Mouse (Mus musculus) heart, adult 2 months (tissue): ENCODE data around the gene Prnd. TPM values are rescaled to one million over a fixed set of nuclear protein-coding genes. Genes with fewer than 3 reads are reported as not detected.

Experiments
- DNase-seq, 2 experiments: peaks; one replicate each; pipeline ENCODE4 v3.0.0; 2021
- H3K27ac ChIP-seq: fragments of 200-600 bp; 2 replicates; pipeline ENCODE4 v1.8.1; 2022
- H3K27me3 ChIP-seq: fragments of 200-500 bp; 2 replicates; pipeline ENCODE4 v1.6.1; 2012; ENCODE audit warnings: mild to moderate bottlenecking, low read length, inconsistent platforms, mixed read lengths; ENCODE audit not compliant: control insufficient read depth, insufficient read depth
- H3K36me3 ChIP-seq: fragments of 200-500 bp; 2 replicates; pipeline ENCODE4 v1.6.1; 2012; ENCODE audit warnings: low read length, inconsistent platforms; ENCODE audit not compliant: control insufficient read depth, insufficient read depth
- H3K4me1 ChIP-seq: fragments of 200-500 bp; 2 replicates; pipeline ENCODE4 v1.6.1; 2011; ENCODE audit warnings: low read length; ENCODE audit not compliant: control insufficient read depth, insufficient read depth
- H3K4me3 ChIP-seq: fragments of 200-600 bp; 2 replicates; pipeline ENCODE4 v1.8.1; 2022
- H3K79me2 ChIP-seq: fragments of 200-500 bp; replicated peaks from 2 replicates; pipeline ENCODE4 v1.6.1; 2012; ENCODE audit warnings: mild to moderate bottlenecking, inconsistent platforms, low read length, moderate library complexity, mixed read lengths; ENCODE audit not compliant: control insufficient read depth, insufficient read depth
- H3K9ac ChIP-seq: fragments of 200-500 bp; 2 replicates; pipeline ENCODE4 v1.6.1; 2012; ENCODE audit warnings: low read depth, mild to moderate bottlenecking, control low read depth, inconsistent platforms, low read length, mixed read lengths
- CTCF ChIP-seq: fragments of 200-600 bp; IDR thresholded peaks from 2 replicates; pipeline ENCODE4 v1.8.1; 2022; ENCODE audit warnings: antibody characterized with exemption, mild to moderate bottlenecking, moderate library complexity
- EP300 ChIP-seq: fragments of 200-500 bp; IDR thresholded peaks from 2 replicates; pipeline ENCODE4 v1.6.1; 2011; ENCODE audit warnings: low read depth, low read length, control low read depth; ENCODE audit not compliant: insufficient read depth
- POLR2A ChIP-seq: fragments of 200-500 bp; IDR thresholded peaks from 2 replicates; pipeline ENCODE4 v1.6.1; 2011; ENCODE audit warnings: mild to moderate bottlenecking, low read depth, low read length, control low read depth; ENCODE audit not compliant: insufficient read depth
- WGBS: fragments of 180-500 bp; shearing (Covaris S2); methylation state at CpG from one replicate; pipeline ENCODE4 v1.1.7; 2018; 5-methylcytosine and 5-hydroxymethylcytosine counted together
- intact Hi-C: fragments of 180-260 bp; cut with DNase I; formaldehyde crosslinking; loops from one replicate; pipeline ENCODE4 v1.15.1; 2025
- polyA plus RNA-seq: library from polyadenylated mRNA; depleted of rRNA; stranded (reverse); fragments of >200 nt; gene quantifications from 2 replicates; pipeline ENCODE4 v1.2.3, GENCODE M21; 2012
- total RNA-seq, 2 experiments: library from RNA; stranded (reverse); gene quantifications; 2 replicates each; pipeline ENCODE4 v1.2.3; 2021

Gene Prnd
- total and polyA plus RNA-seq, 3 experiments: 0.65 to 3.8 (median 1.2) TPM

GRCm38 (mm10) chr2:131992487-131992886 is 41.8 kb downstream of the Prnd start:
- H3K9ac ChIP-seq: no peak overlapping the region
- 75% methylated on average over 2 of the region's 2 CpGs for WGBS
- TF ChIP-seq CTCF (no peak), EP300 (no peak), POLR2A (no peak)
- peaks cover 6% of the 10 kb centered on the region for H3K4me1 ChIP-seq
- intact Hi-C loops: no loop called here
- H3K79me2 ChIP-seq: no peaks in the 10 kb centered on the region
- DNase-seq: no peak
- no peak overlapping the region for H3K27ac ChIP-seq
- H3K36me3 ChIP-seq: no peaks in the 10 kb centered on the region
- no peaks in the 10 kb centered on the region for H3K27me3 ChIP-seq
- no peak overlapping the region for H3K4me3 ChIP-seq

GRCm38 (mm10) chr2:131993151-131993550 is 42.5 kb downstream of the Prnd start:
- H3K36me3 ChIP-seq: no peaks in the 10 kb centered on the region
- H3K4me3 ChIP-seq: no peak overlapping the region
- no peak overlapping the region for H3K27ac ChIP-seq
- peaks cover 5% of the 10 kb centered on the region for H3K4me1 ChIP-seq
- TF ChIP-seq POLR2A: no peak
- TF ChIP-seq CTCF: no peak
- TF ChIP-seq EP300: no peak
- intact Hi-C loops: no loop called here
- H3K27me3 ChIP-seq: no peaks in the 10 kb centered on the region
- 85% methylated on average over 4 of the region's 4 CpGs for WGBS
- no peak for DNase-seq
- no peak overlapping the region for H3K9ac ChIP-seq
- H3K79me2 ChIP-seq: no peaks in the 10 kb centered on the region

- 67% methylated on average over 14 of the region's 14 CpGs for WGBS
- no peak for DNase-seq
- no peaks in the 10 kb centered on the region for H3K79me2 ChIP-seq
- H3K36me3 ChIP-seq: no peaks in the 10 kb centered on the region
- TF ChIP-seq CTCF (no peak), EP300 (no peak), POLR2A (no peak)
- intact Hi-C loops: no loop called here
- peaks cover 3% of the 10 kb centered on the region; the same call in 1 of the 2 replicates for H3K4me1 ChIP-seq
- H3K27ac ChIP-seq: no peak overlapping the region
- H3K9ac ChIP-seq: no peak overlapping the region
- H3K27me3 ChIP-seq: no peaks in the 10 kb centered on the region
- H3K4me3 ChIP-seq: no peak overlapping the region
These were observed 43.0 kb downstream of the Prnd start for GRCm38 (mm10) chr2:131993563-131994088.

GRCm38 (mm10) chr2:131994971-131995370 is 44.3 kb downstream of the Prnd start:
- no peak for DNase-seq

GRCm38 (mm10) chr2:131995742-131996141 is 45.1 kb downstream of the Prnd start:
- Histone ChIP-seq H3K27ac (no peak overlapping the region), H3K4me1 (peaks cover 3% of the 10 kb centered on the region; the same call in 1 of the 2 replicates), H3K4me3 (no peak overlapping the region), H3K27me3 (no peaks in the 10 kb centered on the region), H3K79me2 (no peaks in the 10 kb centered on the region), H3K36me3 (no peaks in the 10 kb centered on the region), H3K9ac (no peak overlapping the region)
- no peak for DNase-seq
- TF ChIP-seq EP300 (no peak), POLR2A (no peak)
- intact Hi-C loops: no loop called here
- WGBS: 86% methylated on average over 12 of the region's 12 CpGs

More at GRCm38 (mm10) chr2:131994971-131995370, 44.3 kb downstream of the Prnd start:
- Histone ChIP-seq H3K9ac (no peak overlapping the region), H3K4me3 (no peak overlapping the region), H3K27ac (no peak overlapping the region), H3K4me1 (peaks cover 3% of the 10 kb centered on the region; the same call in 1 of the 2 replicates), H3K27me3 (no peaks in the 10 kb centered on the region), H3K79me2 (no peaks in the 10 kb centered on the region), H3K36me3 (no peaks in the 10 kb centered on the region)
- WGBS: 94% methylated on average over 6 of the region's 6 CpGs
- intact Hi-C loops: no loop called here
- TF ChIP-seq CTCF (no peak), EP300 (no peak), POLR2A (no peak)

GRCm38 (mm10) chr2:131996369-131996768 is 45.7 kb downstream of the Prnd start:
- H3K36me3 ChIP-seq: no peaks in the 10 kb centered on the region
- H3K27me3 ChIP-seq: no peaks in the 10 kb centered on the region
- H3K27ac ChIP-seq: no peak overlapping the region
- TF ChIP-seq POLR2A (no peak), CTCF (no peak), EP300 (no peak)
- no peak overlapping the region for H3K9ac ChIP-seq
- peaks cover 3% of the 10 kb centered on the region; the same call in 1 of the 2 replicates for H3K4me1 ChIP-seq
- H3K79me2 ChIP-seq: no peaks in the 10 kb centered on the region
- no peak overlapping the region for H3K4me3 ChIP-seq
- no peak for DNase-seq
- intact Hi-C loops: no loop called here
- 88% methylated on average over 7 of the region's 7 CpGs for WGBS
